Mouse (Mus musculus) cerebellum, adult 11 months (tissue): ENCODE measurements around the gene Gsto2.

ENCODE experiments used
- DNase-seq: peaks from one replicate; pipeline ENCODE4 v3.0.0; 2022

Gsto2 gene

GRCm38 (mm10) chr19:47898472-47899079, 33.2 kb downstream of the Gsto2 start:
- DNase-seq = no peak

DNA sequence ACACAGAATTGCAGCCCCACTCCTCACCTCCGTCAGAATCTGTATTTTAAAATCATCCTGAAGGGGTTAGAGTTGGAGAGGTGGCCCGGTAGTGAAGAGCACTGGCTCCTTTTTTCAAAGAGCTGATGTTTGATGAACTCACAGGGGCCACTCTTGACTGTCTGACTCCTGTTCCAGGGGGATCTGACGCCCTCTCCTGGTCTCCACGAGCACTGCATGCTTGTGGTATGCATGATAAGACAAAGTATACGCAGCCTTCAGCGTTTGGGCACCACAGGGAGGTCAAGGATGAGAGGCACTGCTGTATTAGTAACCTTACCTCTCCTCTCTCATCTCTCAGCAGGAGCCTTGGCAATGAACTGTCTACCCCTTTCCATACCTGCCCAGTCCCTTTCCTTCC, 34.7 kb downstream of the Gsto2 start:
- DNase-seq = no peak

GRCm38 (mm10) chr19:47900558-47900957, 35.2 kb downstream of the Gsto2 start:
- no peak for DNase-seq

GRCm38 (mm10) chr19:47902316-47903201, 37.2 kb downstream of the Gsto2 start:
- DNase-seq = no peak

- no peak for DNase-seq
These were observed 38.3 kb downstream of the Gsto2 start for GRCm38 (mm10) chr19:47903679-47904078.

- no peak for DNase-seq
These were observed 39.7 kb downstream of the Gsto2 start for GRCm38 (mm10) chr19:47905081-47905480.

GRCm38 (mm10) chr19:47905603-47906002, 40.3 kb downstream of the Gsto2 start:
- no peak for DNase-seq

DNA sequence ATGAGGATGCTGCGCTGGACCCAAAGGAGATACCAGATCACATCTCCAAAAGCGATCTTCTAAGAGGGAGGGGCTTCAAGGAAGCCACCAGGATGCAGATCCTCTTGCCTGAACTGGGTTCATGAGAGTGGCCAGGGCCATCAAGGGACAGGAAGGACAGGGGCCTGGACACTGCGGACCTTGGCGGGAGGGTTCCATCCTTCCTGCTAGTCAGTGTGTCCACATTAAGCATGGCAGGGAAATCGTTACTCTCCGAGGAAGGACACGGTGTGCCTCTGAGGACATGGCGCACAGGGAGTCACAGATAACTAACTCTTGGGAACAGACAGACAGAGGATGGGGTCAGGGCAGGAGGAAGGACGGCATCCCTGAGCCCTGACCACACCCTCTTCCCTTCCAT, 42.3 kb downstream of the Gsto2 start:
- DNase-seq = no peak

DNA sequence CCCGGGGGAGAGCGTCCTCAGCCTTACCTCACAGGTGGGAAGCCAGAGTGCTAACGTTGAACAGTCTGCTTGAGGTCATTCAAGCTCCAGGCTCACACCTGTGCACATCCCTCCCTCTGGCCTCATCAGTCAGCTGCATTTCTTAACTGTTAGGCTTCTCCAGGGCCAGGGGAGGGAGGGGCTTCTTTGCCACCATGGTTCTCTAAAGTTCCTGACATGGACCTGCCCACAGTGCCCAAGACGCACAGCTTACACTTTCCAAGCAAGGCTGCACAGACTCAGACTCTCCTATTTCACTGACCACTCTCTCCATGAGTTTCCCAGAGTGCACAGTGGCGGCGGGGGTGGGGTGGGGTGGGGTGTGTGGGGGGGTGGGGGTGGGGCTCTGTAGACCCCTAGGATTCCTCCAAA, 43.6 kb downstream of the Gsto2 start:
- DNase-seq = no peak

DNA sequence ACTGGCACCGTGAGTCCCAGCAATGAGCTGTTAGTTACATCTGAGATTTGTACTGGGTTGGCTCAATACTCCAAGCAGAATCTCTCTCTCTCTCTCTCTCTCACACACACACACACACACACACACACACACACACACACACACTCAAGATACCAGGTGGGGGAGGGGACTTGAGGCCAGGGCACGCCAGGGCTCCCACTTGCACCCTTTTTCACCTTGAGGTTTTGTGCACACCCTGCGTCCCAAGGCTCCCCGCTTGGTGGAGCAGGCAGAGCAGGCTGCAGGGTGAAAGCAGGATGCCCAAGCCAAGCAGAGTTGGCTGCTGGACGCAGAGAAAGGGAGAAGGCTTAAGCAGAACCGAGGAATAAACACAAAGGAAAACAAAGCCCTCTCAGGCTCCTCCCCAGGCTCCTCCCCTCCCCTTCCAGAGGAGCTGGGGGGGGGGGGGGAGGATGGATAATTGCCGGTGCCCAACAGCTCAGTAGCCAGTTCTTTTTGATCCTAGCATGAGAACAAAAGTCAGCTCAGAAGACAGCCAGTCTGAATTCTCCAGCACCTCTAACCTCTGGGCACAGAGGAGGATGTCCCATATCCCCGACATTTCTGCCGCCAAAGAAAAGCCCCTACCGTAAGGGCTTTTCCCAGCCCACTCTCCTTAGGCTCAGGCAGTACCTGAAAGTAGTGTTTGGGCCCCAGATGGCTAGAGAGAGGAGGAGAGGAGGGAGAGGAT, 44.2 kb downstream of the Gsto2 start:
- no peak for DNase-seq

GRCm38 (mm10) chr19:47910117-47910618, 44.8 kb downstream of the Gsto2 start:
- DNase-seq = no peak

DNA sequence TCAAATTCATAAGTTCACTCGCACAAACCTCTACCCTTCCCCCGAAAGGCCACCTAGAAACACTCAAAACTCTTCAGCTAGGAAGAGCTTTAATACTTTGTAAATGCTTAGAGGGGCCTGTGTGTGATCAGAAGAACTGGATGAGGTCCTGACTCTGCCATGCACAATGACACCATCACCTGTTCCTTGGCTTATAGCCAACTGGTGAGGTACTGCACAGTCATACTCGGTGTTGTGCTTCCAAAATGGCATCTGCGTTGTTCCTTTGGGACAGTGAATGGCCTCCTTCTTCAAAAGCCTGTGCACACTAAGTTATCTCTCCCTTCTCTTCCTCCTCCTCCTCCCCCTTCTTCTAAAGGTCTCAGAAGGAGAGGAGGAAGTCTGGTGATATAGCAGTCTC, 45.4 kb downstream of the Gsto2 start:
- no peak for DNase-seq

GRCm38 (mm10) chr19:47913344-47913743, 48.0 kb downstream of the Gsto2 start:
- no peak for DNase-seq

- DNase-seq = no peak
These were observed 48.9 kb downstream of the Gsto2 start for GRCm38 (mm10) chr19:47914191-47914590.

DNA sequence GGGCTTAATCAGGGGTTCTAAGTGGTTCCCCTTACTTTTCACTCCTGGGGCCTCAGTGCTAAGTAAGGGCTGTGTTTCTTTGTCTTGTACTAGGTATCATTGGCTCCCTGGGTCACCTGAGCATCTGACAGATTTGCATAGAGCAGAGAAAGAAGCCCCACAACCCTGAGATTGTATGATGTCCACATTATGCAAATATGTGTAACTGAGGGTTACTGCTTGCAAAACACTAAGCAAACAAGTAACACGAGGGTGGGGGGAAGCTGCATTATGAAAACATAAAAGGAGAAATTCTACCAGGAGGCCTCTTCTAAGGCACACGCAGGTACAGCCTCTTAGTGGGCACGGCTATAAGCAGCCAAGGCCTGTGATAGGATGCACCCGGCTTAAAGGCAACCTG, 49.9 kb downstream of the Gsto2 start:
- no peak for DNase-seq

- DNase-seq = no peak
These were observed 52.1 kb downstream of the Gsto2 start for GRCm38 (mm10) chr19:47917396-47917795.

- no peak for DNase-seq
These were observed 52.7 kb downstream of the Gsto2 start for GRCm38 (mm10) chr19:47918016-47918415.

- DNase-seq = no peak
These were observed 53.2 kb downstream of the Gsto2 start for GRCm38 (mm10) chr19:47918455-47919101.

GRCm38 (mm10) chr19:47919126-47919965, 54.0 kb downstream of the Gsto2 start, which contains the start of the genes Cfap43 and Itprip:
Cfap43 (minus strand) TSS chr19:47919287.
Itprip (minus strand) TSS chr19:47919299.
- DNase-seq = no peak

DNA sequence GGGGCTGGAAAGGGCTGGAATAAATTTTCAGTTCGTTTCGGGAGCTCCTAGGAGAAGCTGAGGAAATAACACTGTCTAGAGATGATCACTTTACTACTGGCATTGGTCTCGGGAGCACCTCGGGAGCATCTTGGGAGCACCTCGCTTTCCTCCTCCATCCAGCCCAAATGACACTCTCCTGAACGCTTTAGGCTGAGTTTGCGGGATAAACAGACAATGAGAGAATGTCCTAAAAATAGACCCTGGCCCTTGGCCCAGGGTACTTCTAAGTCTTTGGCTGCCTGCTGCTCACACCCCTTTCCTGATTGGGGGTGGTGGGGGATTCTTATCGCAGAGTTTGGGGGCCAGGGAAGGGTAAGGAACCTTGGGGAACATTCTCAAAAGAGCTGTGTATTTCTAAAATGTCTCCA, 54.6 kb downstream of the Gsto2 start:
- no peak for DNase-seq

DNA sequence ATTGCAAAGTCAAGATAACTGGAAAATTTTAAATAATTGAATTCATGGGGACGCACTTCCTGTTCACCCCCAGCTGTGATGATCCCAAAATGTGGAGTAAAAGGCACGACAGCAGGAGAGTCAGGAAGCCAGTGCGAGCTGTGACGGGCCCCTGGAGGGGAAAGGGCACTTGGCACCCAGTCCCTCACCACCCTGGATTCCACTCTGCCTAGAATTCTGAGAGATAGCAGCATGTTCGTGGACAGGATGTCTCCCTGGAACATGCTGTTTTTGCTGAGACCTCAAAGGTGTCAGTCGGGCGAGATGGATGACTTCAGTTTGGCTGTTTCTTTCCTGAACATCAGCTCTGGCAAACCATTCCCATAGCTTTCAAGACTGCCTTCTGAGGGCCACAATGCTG, 60.5 kb downstream of the Gsto2 start:
- no peak for DNase-seq

DNA sequence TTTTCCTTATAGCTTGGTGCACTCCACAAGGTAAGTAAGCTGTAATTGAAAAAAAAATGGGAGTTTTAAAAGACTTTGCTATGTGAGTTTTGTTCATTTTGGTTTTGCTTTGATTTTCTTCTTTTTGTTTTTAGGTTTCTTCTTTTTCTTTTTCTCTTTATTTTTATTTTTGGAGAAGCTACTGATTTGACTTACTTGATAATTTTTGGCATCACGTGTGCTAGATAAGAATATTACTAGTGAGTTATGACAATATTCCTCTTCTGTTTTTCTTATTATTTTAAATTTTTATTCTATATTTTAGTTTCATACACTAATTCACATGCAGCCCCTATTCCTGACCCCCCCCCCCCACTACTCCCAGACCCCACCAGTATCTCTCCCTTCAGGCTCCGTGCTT, 61.7 kb downstream of the Gsto2 start:
- no peak for DNase-seq
